Mouse (Mus musculus): ENCODE data around the gene Hoxa3.
A peak's percentile ranks its signal among the peaks of the same experiment; 100 is the strongest.

Hoxa3 gene

DNA sequence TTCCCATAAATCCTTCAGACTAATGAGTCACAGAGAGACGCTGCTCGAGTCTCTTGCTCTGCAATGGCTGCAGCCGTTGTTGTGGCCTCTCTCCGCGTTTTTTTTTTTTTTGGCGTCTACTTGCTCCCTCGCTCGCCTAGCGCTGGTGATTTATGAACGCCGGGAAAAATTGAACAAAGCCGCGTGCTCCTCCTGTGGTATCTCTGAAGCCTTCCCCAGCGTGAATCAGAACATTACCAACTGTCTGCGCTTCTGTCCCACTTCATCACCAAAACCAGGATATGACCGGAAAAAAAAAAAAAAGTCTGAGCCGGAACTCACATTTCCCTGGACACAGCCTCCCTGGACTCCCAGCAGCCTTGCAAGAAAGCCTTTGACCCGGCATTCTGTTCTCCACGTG is 27.9 kb downstream of the Hoxa3 start:
- no peak for DNase-seq (ENCODE audit: low read depth, low spot score)

DNA sequence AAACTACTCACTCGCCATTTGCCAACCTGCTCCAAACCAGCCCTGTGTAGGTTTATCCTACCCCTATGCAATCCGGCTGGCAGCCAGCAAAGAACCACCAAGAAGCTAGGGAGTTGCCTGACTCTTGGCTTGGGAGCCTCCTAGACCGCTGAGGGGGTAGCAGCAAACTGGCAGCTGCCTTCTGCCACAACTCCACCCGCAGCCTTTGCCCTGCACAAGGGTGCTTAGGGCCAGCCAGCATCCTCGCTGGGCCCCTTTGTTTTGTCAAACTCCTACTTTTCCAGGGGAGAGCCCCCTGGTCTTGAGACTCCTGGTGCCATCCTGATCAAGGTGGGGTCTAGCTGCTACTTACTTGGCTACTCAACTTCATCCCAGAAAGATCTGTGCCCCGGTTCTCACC is 28.5 kb downstream of the Hoxa3 start:
- DNase-seq (ENCODE audit: low read depth, low spot score), result no peak

DNA sequence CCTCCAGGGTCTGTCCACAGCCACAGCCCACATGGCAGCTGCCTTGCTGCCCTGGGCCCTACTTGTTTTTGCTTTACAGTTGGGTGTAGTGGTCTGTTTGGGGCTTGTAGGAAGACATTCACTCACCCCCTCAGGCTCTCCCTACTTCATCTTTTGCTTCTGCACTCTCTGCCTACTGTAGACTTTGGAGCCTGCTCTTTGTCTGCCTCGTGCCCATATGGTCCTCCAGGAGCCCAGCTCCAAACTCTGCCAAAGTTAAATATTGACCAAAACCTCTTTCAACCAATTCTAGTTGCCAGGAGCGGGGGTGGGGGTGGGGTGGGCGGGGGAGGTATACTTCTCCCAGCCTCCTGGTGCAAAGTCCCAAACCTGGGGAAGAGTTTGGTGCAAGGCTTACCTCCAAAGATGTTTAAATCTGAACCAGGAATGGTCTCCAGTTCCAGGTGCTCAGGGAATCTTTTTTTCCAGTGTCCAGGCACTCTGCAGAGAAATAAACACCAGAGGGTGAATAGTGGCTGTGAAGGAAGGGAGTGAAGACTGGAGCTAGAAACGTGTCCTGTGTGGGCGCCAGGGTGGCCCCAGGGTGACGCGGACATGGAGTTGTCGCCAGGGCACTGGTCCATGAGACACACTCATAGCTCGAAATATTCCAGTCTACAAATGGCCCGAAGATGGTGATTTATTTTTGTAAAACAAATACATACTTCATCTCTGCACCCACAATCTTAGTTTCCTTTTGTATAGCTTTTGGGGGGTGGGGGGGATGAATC is 29.6 kb downstream of the Hoxa3 start:
- no peak for DNase-seq (ENCODE audit: low read depth, low spot score)

DNA sequence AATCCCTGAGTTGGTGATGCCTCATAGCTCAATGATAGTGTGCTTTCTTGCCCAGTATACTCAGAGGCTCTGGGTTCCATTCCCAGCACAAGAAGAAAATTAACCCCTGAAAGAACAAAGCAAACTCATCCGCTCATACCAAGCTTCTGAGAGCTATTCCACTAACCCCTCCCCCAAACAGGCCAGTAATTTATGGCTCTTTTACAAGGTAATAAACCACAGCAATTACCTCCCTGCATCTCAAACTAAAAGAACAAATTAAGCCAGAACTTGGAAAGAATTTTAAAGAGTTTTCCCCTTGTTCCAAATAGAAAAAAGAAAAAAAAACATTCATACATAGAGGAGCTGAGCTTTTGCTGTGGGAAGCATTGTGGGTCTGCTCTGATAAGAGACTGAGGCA is 30.3 kb downstream of the Hoxa3 start:
- no peak for DNase-seq (ENCODE audit: low read depth, low spot score)

DNA sequence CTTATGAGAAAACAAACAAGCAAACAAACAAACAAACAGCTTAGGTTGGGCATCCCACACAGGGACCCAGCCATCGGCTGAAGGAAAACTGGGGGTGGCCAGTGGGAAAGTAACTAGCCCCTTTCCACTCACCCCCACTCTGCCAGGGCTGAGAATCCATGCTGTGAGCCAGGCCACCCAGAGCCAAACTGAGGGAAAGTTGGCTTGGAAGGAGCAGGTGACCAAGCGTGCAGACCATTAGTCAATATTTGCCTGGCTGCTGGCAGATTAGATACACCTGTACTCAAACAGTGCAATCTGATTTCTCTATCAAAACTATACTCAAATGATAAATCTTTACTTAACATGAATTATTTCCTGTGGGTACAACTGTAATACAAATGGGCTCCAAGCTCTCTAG is 31.1 kb downstream of the Hoxa3 start:
- DNase-seq (ENCODE audit: low read depth, low spot score), result no peak

DNA sequence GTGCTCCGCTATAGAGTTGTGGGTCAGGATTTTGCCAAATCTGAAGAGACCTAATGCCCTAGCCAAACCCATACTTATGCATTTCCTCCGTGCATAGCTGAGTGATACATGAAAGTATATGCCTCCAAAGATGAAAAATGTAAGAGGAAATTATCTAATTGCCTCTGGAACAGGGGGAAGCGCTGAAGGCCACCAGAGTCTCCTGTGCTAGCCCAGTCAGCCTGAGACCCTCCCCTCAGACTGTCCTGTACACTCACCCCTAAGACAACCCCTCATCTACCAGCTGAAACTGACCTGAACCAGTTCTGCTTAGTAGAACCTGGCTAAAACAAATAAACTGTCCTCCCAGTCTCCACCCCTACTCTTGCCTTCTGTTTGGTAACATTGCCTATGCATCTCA is 32.4 kb downstream of the Hoxa3 start:
- DNase-seq (ENCODE audit: low read depth, low spot score), result no peak

DNA sequence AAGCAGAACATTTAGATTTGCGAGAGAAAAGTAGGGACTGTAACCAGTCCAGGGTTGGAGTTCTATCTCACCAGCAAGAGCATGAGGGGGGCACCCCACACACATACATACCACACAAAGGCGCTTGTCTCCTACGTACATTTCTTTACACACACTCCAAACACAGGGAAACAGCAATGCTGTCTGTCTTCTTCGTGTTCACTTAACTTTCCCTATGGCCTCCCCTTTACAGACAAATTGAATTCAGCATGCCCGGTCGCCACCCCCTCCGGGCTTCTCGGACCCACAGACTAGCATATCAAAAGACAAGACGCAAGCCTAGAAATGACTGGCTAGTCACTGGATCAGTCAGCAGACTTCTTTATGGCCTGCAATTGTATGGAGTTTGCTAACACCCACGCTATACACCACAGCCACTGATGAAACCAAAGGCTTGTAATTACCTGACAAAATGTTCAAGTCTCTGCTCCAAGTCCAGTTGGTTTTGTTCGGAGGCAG is 32.9 kb downstream of the Hoxa3 start:
- no peak for DNase-seq (ENCODE audit: low read depth, low spot score)

DNA sequence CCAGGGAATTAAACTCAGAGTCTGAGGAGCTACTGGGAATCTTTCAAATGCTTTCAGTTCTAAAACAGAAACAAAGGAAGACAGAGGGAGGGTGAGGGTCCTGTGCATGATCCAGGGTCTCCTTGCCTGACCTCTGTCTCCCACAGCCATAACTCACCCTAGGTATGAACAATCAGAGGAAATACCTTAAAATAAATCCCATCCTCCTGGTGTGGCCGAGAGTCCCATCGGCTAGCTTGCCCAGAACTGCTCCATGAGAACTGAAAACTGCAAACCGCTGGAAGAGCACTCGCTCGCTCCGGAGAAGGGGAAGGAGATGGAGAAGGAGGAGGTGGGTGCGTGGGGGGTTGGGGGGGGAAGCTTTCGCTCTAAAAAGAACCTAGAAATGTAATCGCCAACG is 33.4 kb downstream of the Hoxa3 start:
- no peak for DNase-seq (ENCODE audit: low read depth, low spot score)

DNA sequence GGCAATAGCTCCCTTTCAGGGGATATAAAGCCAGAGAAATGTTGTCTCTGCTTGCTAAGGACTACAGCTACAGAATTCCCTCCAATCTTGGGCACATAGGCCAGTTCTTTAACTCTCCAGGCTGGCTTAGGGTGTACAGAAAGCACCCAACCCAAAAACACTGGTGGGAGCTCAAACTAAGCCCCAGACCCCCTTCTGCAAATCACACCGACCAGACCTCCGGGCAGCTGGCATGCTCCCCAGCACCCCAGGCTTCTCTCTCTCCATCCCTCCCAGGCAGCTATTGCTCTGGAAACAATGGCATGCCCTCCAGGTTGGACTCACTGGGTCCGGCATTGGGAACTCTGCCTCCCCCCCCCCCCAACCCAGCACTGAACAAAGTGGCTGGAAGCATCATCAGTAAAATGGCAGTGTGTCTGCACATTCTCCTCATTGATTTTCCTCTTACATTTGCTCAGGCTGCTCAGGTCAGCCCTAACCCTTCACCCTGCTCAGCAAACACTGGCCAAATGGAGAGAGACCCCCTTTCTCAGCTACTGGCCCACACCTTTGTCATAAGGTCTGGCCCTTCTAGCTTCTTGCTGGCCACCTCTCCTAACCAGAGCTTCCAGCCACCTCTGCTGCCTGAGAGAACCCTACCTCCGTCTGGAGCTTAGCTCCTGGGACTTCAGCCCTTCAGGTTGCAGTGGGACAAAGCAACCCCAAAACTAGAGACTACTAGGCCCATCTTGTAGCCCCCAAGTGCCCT is 34.0 kb downstream of the Hoxa3 start:
- DNase-seq (ENCODE audit: low read depth, low spot score), result no peak

DNA sequence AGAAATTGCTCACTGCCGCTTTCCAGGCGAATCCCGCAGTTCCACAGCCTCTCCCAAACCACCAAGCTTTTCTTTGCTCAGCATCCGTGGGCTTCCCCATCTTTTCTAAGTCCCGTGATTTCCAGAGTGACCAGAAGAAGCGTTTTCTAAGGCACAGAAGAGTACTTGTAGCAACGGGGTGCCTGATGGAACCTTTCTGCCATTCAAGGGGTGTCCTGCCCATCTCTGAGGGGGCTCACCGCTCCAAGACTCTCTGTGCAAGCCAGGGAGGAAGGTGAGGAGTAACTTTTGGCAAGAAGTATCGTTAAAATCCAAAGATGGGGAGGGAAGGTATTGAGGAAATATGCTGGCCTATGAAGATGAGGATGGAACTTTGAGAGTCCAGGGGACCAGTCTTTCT is 35.3 kb downstream of the Hoxa3 start:
- no peak for DNase-seq (ENCODE audit: low read depth, low spot score)

DNA sequence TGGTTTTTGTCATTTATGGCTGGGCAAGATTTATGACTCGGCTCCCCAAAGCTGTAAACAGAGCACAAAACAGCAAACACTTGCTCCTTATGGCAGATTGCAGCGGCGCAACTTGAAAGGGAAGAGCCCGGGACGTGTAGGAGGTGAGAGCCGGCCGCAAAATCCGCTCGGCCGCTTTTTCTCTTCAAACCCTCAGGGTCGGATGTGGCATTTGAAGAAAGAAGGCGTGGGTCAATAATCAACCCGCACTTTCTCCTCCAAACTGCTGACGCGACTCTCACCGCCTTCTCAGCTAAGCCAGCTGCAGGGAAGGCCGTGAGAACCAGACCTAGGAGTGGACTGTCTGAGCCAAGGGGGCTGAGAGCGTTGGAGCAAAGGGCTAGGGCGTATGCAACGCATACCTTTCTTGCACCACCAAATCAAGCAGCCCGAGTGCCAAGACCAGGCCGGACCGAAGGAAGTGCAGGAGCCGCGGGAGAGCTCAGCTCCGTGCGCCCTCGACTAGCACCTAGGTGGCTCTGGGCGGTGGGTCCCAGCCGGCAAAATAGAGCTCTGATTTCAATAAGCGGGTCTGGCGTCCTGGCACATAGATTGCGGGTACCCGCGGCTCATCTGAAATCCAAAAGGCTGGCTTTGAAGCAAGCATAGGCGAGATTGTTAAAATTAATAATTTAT is 35.9 kb downstream of the Hoxa3 start, which contains the start of gene 5730596B20Rik:
Gene 5730596B20Rik, plus strand, starts transcription at position 438 of the 675 bp plus-strand sequence.
- DNase-seq (ENCODE audit: low read depth, low spot score), result no peak

DNA sequence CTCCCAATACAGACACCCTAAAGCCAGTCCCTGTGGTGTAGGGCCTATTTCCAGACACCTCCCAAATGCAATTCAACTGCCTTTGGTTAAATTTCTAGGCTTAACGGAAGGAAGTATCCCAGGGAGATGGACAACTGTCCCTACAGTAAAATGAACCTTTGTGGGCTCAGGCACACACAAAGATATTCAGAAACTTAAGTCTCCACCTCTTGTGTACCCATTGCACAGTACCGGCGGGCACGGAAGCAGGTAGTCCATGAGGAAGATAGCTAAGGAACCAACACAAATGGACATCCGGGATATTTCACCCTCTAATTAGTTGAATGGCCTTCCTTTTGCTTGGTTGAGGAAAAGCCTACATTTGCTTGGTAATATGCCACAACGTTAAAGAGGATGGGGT is 36.7 kb downstream of the Hoxa3 start:
- no peak for DNase-seq (ENCODE audit: low read depth, low spot score)

DNA sequence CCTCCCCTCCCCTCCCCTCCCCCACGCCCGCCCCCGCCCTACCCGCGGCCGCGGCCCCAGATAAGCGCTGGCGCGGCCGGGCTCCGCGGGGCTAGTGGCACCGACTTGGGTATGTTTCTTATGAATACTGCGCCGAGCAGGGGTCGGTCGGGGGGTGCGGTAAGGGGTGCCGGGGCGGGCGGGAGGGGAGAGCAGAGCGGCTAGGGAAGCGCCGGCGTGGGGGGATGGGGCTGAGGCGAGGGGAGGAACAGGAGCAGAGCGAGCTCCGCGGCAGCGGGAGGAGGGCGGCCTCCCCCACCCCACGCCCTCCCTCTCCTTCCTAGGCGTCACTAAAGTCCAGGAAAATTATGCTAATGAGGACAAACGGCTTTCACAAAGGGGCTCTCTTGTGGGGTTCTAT is 37.3 kb downstream of the Hoxa3 start:
- DNase-seq (ENCODE audit: low read depth, low spot score), result no peak

DNA sequence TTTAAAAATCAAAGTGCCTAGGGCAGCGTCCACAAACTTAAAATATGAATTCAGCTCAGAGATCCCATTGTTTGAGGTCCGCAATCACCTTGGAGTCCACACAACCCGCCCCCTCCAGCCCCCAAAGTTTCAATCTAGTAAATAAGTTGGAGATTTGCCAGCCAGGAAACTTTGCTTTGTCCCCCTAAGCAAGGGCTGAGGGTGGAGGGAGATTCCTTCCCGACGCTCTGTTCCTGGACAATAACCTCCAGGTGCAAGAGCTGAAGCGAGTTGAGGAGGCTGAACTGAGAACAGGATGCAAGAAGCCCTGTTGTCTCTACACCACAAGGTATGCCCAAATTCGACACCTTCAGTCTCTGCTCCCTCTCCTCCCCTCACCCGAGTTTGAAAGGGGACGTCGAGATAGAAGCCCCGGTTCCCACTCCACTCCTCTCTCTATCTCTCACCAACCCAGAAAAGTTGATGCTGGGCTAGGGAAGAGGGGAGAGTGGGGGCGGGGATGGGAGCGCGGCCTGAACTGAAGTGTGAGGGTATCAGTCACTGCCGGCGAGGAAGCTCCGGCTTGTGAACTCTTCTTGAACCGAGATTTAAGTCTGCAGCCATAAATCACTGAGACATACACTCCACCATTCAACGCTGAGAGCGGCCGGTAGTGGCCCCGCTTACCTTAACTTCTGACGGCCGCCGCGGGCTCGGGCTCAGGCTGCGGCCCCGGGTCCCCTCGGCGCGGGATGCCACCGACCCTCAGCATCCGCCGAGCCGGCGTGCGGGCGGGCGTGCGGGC is 38.0 kb downstream of the Hoxa3 start:
- DNase-seq (ENCODE audit: low read depth, low spot score), result no peak

DNA sequence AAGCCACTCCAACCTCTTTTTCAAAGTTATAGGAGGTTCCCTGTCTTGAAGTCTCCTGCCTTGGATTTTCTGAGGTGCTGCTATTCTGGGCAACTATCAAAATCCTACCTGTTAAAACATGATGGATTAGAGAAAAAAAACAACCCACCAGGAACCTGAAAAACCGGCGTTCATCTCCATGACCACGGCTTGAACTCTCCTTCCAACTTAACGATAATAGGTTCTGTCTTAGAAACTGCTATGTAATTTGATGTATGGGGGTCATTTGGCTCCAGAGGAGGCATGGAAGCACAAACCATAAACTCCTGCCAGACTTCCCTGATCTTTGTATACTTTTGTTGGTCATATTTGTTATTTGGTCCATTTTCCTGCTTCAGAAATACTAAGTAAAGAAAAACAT is 39.5 kb downstream of the Hoxa3 start:
- DNase-seq (ENCODE audit: low read depth, low spot score), result no peak

DNA sequence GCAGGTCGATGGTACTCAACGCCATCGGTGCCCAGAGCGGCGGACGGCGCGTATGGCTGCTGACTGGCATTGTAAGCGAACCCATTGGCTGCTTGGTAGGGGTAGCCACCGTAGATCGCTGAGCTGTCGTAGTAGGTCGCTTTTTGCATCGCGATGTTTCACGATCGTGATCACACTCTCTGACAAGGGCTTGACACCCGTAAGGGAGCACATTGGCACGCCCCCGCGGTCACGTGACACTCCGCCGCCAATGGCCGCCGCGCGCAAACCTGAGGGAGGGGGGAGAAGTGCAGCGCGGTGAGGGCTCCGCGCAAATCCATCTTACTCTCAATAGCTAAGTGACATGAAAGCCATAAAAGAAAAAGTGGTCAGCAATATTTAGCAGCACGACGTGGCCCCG is 40.6 kb downstream of the Hoxa3 start:
- peak; percentile 38 for DNase-seq (ENCODE audit: low read depth, low spot score)

DNA sequence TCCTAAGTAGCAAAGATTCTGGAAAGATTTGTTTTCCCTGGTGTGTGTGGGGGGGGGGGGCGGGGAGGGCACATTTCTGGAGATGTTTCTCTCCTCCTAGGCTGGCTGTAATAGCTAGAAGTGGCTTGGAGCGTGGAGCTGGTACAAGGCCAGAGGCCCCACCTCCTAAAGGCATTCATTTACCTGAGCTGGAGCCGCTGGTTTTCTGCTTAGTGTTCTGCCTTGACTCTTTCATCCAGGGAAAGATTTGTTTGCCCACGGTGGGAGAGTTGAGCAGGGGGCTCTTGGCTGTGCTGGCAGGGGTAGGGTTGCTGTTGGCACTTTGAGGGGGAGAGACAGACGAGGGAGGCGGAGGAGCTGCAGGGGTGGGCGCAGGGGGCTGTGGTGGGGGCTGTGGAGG is 41.2 kb downstream of the Hoxa3 start:
- no peak for DNase-seq (ENCODE audit: low read depth, low spot score)

DNA sequence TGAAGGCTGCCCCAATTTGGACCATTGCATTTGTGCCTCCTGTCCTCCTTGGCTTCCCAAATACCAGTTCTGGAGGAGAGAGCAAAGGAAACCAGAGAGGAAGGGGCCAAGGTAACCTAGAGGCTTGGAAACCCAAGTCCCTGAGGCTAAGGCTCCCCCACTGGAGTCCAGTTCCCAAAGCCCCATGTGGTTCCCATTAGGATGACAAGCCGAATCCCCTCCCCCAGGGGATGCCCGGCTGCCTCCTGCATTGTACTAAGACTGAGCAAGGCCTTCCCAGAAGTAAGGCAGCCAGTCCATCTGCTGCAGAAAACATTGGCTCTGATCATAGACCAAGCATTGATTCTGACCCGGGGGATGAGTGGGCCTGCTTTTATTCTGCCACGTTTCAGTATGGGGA is 41.8 kb downstream of the Hoxa3 start:
- DNase-seq (ENCODE audit: low read depth, low spot score), result no peak

DNA sequence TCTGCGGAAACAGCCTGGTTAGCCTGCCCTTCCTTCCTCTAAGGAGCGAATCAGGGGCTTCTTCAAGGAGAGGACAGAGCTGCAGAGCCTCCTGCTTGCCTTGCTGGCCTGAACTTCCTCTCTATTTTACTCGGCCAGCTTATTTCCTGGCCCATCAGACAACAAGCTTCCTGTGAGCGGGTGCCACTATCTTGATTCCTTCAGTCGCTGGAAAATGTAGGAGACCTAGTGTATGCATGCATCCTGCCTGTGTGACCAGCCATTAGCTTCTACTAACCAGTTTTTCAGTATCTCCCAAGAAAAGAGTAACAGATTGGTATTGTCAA is 42.3 kb downstream of the Hoxa3 start:
- no peak for DNase-seq (ENCODE audit: low read depth, low spot score)

DNA sequence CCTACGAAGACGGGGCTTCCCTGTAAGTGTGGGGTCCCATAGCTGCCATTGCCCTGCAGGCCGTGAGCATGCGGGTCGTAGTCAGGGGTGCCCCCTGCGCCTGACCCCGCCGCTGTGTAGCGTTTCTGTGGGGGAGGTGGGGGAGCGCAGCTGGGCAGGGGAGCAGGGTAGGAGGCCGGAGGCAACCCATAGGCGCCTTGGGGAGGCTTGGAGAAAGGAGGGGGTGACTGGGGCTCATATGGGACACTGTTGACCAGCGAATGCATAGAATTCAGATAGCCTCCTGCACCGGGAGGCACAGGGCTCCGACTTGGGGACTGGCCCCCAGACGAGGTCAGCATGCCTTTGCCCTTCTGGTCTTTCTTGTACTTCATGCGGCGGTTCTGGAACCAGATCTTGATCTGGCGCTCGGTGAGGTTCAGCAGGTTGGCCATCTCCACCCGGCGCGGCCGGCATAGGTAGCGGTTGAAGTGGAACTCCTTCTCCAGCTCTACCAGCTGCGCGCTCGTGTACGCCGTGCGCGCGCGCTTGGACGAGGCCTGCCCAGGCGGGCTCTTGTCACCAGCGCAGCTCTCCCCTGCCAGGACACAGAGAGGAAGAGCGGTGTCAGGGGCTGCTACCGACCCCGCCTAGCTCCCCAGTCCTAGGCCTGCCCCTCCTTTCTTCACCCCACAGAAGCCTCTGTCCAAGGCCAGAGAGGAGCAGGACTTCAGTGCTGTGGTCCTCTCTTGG is 42.8 kb downstream of the Hoxa3 start:
- DNase-seq (ENCODE audit: low read depth, low spot score), result no peak

DNA sequence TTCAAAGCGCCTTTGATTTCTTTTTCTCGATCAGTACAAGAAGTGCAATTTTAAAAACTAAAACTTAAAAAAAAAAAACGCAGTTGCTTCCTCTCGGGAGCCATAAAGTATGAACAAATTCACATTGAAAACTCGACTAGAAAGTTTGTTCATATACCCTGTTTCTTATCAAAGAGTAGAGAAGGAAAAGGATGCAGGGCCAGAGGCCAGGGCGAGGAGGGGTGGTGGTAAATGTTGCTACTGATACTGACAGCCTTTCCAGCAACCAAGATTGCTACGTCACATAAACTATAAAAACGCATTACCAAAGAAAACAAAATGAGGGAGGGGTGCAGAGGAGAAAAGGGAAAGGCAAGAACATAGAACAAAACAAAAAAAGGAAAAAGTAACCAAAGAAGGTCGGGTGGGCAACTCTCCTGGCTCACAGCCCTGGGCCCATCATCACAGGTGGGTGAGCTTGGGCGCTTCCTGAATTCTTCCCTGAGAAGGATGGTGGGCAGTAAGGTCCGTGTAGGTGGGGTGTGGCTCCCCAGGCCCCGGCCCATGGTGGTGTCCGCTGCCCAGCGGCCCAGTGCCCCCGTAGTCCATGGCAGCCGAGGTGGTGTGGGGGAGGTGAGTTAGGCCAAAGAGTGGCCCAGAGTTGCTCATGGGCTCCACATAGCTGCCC is 43.5 kb downstream of the Hoxa3 start:
- DNase-seq (ENCODE audit: low read depth, low spot score), result no peak

Data from brain, adult 2 months (tissue).